11 mouse cellular contexts compared by ENCODE assay signal in the genomic region with DNA sequence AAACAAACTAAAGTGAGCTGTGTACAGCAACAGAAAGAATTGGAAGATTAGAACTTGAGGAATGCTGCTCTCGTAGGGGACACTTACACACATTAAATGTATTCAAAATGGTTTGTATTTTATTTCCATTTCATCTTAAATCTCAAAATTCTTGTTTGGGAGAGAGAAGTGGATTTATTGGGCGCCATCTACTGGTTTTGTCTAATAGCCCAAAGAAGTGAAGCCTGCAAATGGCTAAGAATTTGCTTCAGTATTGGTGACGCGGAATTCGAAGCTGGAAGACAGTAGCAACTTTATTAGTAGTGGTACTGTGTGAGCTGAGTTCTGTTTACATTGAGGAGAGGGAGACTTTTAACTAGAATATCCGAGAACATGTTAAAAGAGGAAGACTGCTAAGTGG.
DNase-seq lines count a peak whose midpoint lies in the region; ATAC-seq and TF ChIP-seq lines count a peak whose summit lies in the region.
"Had no signal": no experiment of that assay in that cellular context is flagged by ENCODE, and none has a peak within 500 bp of the region (broad histone marks: within the 10 kb centered on the region; RNA-seq: fewer than 3 reads in every experiment).

No protein-coding gene starts in this region.

- H3K4me1 ChIP-seq in heart, embryonic 10.5 days, result peaks cover 36% of the 10 kb centered on the region
- H3K4me1 ChIP-seq in E14TG2a.4 (replicated peaks; ENCODE audit: low read depth, low read length), result no peaks in the 10 kb centered on the region
- H3K4me1 ChIP-seq in intestine, embryonic 15.5 days (replicated peaks), result peaks cover 12% of the 10 kb centered on the region
- H3K4me1 ChIP-seq: forebrain, embryonic 15.5 days had no signal

- H3K4me3 ChIP-seq in heart, embryonic 10.5 days, result no peak overlapping the region
- H3K4me3 ChIP-seq in E14TG2a.4 (replicated peaks; ENCODE audit: low read length), result no peak overlapping the region
- no peak overlapping the region for H3K4me3 ChIP-seq in intestine, embryonic 15.5 days (replicated peaks)
- H3K4me3 ChIP-seq: forebrain, embryonic 15.5 days had no signal

- DNase-seq in heart, adult 11 months, result peak; percentile 70
- DNase-seq in heart, embryonic 10.5 days (ENCODE audit: low spot score), result no peak
- peak; percentile 20 to 21 for DNase-seq in left cerebral cortex, postnatal 14 days (ENCODE audit: low spot score in 2 of 2)
- no peak for DNase-seq in left cerebral cortex, postnatal 10 days (ENCODE audit: extremely low spot score in 1 of 2, low spot score in 2 of 2)
- DNase-seq in right cerebral cortex, postnatal 36 days (ENCODE audit: low spot score in 2 of 2), result no peak
- DNase-seq: right cerebral cortex, postnatal 14 days; thymus, postnatal 14 days had no signal

- intact Hi-C loops in left cerebral cortex, postnatal 14 days (cut with DNase I), result loop anchor here (5.0 to 10.0 kb wide), 4 partner anchors 101 to 421 kb away; a partner anchor contains a TSS
- intact Hi-C loops in left cerebral cortex, postnatal 10 days (cut with DNase I), result loop anchor here (5.0 to 10.0 kb wide), 3 partner anchors 99 to 421 kb away; a partner anchor contains a TSS

- no peak for ATAC-seq in intestine, embryonic 15.5 days
- ATAC-seq in inflammation-experienced regulatory T-cells, adult 6 months, result no peak
- ATAC-seq: forebrain, embryonic 15.5 days had no signal

- H3K27ac ChIP-seq in heart, embryonic 10.5 days, result no peak overlapping the region
- 0 out of 2 replicates have a peak overlapping the region, but pooled peaks have one; percentile 2 for H3K27ac ChIP-seq in intestine, embryonic 15.5 days
- H3K27ac ChIP-seq: forebrain, embryonic 15.5 days had no signal

- no peaks in the 10 kb centered on the region for H3K27me3 ChIP-seq in heart, embryonic 10.5 days (ENCODE audit: insufficient read depth, poor library complexity, severe bottlenecking)
- H3K27me3 ChIP-seq in E14TG2a.4 (ENCODE audit: insufficient read depth, low read length), result no peaks in the 10 kb centered on the region
- no peaks in the 10 kb centered on the region for H3K27me3 ChIP-seq in intestine, embryonic 15.5 days (replicated peaks)
- H3K27me3 ChIP-seq: forebrain, embryonic 15.5 days had no signal

- no peak overlapping the region for H3K9ac ChIP-seq in intestine, embryonic 15.5 days
- H3K9ac ChIP-seq: forebrain, embryonic 15.5 days had no signal

- H3K9me3 ChIP-seq in heart, embryonic 10.5 days, result no peaks in the 10 kb centered on the region
- H3K9me3 ChIP-seq in E14TG2a.4 (ENCODE audit: low read length), result no peaks in the 10 kb centered on the region
- H3K9me3 ChIP-seq in intestine, embryonic 15.5 days, result no peaks in the 10 kb centered on the region
- H3K9me3 ChIP-seq: forebrain, embryonic 15.5 days had no signal

- WGBS in heart, embryonic 10.5 days, result 62% methylated on average over 6 of the region's 6 CpGs
- 44% methylated on average over 6 of the region's 6 CpGs for WGBS in intestine, embryonic 15.5 days

- no peak overlapping the region for H3K4me2 ChIP-seq in intestine, embryonic 15.5 days (replicated peaks)
- H3K4me2 ChIP-seq: forebrain, embryonic 15.5 days had no signal

- H3K36me3 ChIP-seq in heart, embryonic 10.5 days, result no peaks in the 10 kb centered on the region
- no peaks in the 10 kb centered on the region for H3K36me3 ChIP-seq in E14TG2a.4 (ENCODE audit: insufficient read depth, low read length)
- no peaks in the 10 kb centered on the region for H3K36me3 ChIP-seq in intestine, embryonic 15.5 days
- H3K36me3 ChIP-seq: forebrain, embryonic 15.5 days had no signal

- peak; percentile 18; the same call in 1 of the 2 replicates for TF ChIP-seq CTCF in E14TG2a.4 (conservative IDR thresholded peaks at IDR 0.05; ENCODE audit: low read length)

Comparison
In these comparisons a context has a peak if more than half of its experiments do, and no peak if none do; other contexts are left out.
1. DNase-seq: peak in heart, adult 11 months (single experiment) and left cerebral cortex, postnatal 14 days (2 of 2); none in heart, embryonic 10.5 days (single experiment), left cerebral cortex, postnatal 10 days (0 of 2) and right cerebral cortex, postnatal 36 days (0 of 2).